Mouse (Mus musculus) embryonic stem cell, embryonic (primary cell): ENCODE results near the gene Cdk15.

Experiments used
- CTCF ChIA-PET, 4 experiments: fragments of 300-600 bp in 2 of 4; fragments of 350-600 bp in 2 of 4; sonication (Branson Sonifier 250); formaldehyde crosslinking; loops; one replicate each; lab custom pipeline; 2022; ENCODE audit warnings: inconsistent platforms in 2 of 4; lab: Charles Lee
- POLR2A ChIA-PET, 4 experiments: fragments of 300-600 bp in 2 of 4; fragments of 350-600 bp in 2 of 4; sonication (Branson Sonifier 250); formaldehyde crosslinking; loops; one replicate each; lab custom pipeline; 2022; ENCODE audit warnings: antibody characterized with exemption in 4 of 4, inconsistent platforms in 1 of 4; lab: Charles Lee

Gene Cdk15

DNA sequence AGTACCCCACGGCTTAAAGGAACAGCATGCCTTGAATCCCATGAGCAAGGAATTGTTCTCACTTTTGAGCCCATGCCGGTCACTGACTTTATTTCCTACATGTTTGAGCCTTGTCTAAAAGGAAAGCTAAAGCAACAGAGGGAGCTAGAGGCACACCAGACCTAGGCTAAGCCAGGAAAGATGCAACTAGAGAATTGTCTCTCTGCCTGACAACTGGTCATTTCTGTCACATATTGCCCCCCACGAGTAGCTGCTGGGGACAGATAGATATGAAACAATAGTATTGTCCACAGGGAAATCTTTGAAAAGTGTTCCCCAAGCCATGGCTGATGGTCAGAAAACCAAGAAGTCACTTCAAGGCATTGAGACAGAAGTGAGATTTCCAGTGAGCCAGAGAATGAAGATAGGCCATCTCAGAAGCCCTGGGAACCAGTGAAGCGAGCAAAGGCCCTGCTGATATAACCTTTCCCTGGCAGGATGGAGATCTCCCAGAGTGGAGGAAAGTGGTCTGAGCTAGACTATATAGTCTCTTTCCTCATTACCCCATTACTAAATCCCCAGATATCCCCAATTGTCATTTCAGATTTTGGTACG lies 54.7 kb downstream of the Cdk15 start:
- POLR2A ChIA-PET, result interaction anchor here in 2 of 4 experiments (0.7 to 0.9 kb wide), 2 partner anchors 170 kb away, joined by 3 to 4 read pairs; partner anchors contain the start of gene Fzd7 (in 1 of the 2)
- CTCF ChIA-PET, result interaction anchor here in 1 of 4 experiments (0.7 kb wide), 1 partner anchor 302 kb away, joined by 3 read pairs; no protein-coding TSS in a partner anchor

- ChIA-PET POLR2A (interaction anchor here in 3 of 4 experiments (0.6 to 0.9 kb wide), 3 partner anchors 87 to 169 kb away, joined by 3 to 6 read pairs (median 4); partner anchors contain the start of gene Fzd7 (in 1 of the 3)), CTCF (interaction anchor here in 2 of 4 experiments (0.6 kb wide), 3 partner anchors 46 to 111 kb away, joined by 3 to 5 read pairs (median 3); no protein-coding TSS in a partner anchor)
Observed at GRCm38 (mm10) chr1:59312187-59313153, 55.8 kb downstream of the Cdk15 start.

GRCm38 (mm10) chr1:59313154-59313940 lies 56.6 kb downstream of the Cdk15 start:
- POLR2A ChIA-PET, result interaction anchor here in 1 of 4 experiments (1.2 kb wide), 1 partner anchor 215 kb away, joined by 3 read pairs; no protein-coding TSS in a partner anchor
- CTCF ChIA-PET, result no interaction called here

DNA sequence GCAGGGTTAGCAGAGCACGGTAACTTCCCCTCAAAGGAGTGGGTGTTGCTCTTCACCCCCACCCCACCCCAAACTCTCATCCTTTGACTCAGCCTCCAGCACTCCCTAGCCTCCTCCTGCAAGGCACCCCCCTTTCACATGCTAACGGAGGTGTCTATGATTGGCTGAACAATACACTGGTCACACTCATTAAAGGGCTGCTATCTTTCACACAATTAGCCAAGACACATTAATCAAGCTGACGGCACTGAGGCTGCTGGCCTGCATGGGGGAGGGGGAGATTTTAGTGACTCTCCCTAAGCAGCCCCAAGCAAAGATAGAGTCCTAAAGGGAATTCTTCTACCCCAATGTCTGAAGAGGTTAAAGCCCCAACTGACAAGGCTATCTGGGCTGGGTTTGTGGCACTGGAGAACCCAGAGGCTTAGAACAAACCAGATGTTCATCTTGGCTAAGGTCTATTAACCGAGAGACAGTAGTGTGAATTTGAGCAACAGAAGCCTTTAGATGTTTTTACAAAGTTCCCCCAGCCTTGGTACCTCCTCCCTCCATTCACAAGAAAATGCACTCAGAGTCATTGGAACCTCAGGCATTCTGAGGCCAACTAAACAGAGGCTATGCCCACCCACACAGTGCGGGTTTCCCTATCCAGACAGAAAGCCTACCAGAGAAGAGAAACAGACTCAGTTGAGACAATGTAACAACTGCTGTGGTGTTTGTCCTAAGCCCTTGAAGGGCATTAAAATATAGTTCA lies 58.5 kb downstream of the Cdk15 start:
- POLR2A ChIA-PET, result interaction anchor here in 2 of 4 experiments (0.7 to 1.0 kb wide), 4 partner anchors 68 to 157 kb away, joined by 3 to 4 read pairs (median 3); no protein-coding TSS in a partner anchor

DNA sequence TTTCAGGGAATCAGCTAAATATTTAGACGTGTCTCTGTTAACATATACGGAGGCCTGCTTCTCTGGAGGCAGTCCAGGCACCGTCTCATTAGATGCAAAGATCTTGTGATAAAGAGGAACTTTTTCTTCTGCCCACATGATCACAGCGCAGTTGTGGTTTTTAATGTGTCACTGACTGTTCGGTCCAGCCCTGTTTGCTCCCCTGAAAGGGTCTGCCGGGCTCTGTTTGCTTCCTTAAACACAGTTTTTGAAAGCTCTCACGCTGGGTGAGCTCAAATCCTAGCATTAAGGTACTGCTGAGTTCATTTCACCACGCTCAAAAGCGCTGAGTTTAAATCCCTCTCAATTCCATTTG lies 59.3 kb downstream of the Cdk15 start:
- CTCF ChIA-PET, result interaction anchor here in 3 of 4 experiments (0.7 to 2.6 kb wide), 17 partner anchors 7 to 307 kb away, joined by 3 to 18 read pairs (median 5); partner anchors contain the start of gene Gm973 (in 1 of the 3)
- POLR2A ChIA-PET, result interaction anchor here in 2 of 4 experiments (0.6 to 1.3 kb wide), 2 partner anchors 102 to 166 kb away, joined by 3 read pairs; partner anchors contain the start of gene Fzd7 (in 1 of the 2)

More for the DNA sequence above, 58.5 kb downstream of the Cdk15 start:
- CTCF ChIA-PET, result interaction anchor here in 2 of 4 experiments (0.8 to 1.8 kb wide), 6 partner anchors 8 to 298 kb away, joined by 3 to 10 read pairs (median 4); no protein-coding TSS in a partner anchor

GRCm38 (mm10) chr1:59316386-59317051 lies 59.8 kb downstream of the Cdk15 start:
- ChIA-PET POLR2A (interaction anchor here (0.6 to 1.3 kb wide), 8 partner anchors 16 to 308 kb away, joined by 3 to 13 read pairs (median 3); partner anchors contain the start of genes Als2 (in 1 of the 4) and Fzd7 (in 1 of the 4)), CTCF (interaction anchor here (0.5 to 2.6 kb wide), 52 partner anchors 8 to 1864 kb away, joined by 3 to 20 read pairs (median 4); partner anchors contain the start of genes Gm973 (in 2 of the 4) and Fzd7 (in 1 of the 4))

DNA sequence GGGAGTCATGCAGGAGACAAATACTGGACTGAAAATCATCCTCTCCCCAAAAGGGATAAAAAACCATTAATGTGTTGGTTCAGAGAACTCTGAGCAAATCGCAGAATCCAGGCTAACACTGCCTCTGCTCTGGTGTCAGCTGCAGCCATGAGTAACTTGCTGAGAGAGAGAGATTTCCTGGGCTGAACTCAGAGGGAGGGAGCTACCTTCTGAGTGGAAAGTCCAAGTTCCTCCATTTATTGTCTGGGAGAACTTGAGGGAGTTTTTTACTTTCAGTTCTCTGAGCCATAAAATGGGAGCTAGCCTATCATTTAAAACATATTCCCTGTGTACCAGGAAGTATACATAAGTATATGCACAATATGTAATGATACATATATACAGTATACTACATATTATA lies 60.7 kb downstream of the Cdk15 start:
- CTCF ChIA-PET, result interaction anchor here (0.5 to 2.6 kb wide), 33 partner anchors 10 to 544 kb away, joined by 3 to 20 read pairs (median 4); partner anchors contain the start of genes Gm973 (in 2 of the 4) and Fzd7 (in 1 of the 4)
- POLR2A ChIA-PET, result interaction anchor here in 3 of 4 experiments (0.6 to 1.3 kb wide), 7 partner anchors 15 to 329 kb away, joined by 3 to 4 read pairs (median 3); partner anchors contain the start of gene Fzd7 (in 1 of the 3)

DNA sequence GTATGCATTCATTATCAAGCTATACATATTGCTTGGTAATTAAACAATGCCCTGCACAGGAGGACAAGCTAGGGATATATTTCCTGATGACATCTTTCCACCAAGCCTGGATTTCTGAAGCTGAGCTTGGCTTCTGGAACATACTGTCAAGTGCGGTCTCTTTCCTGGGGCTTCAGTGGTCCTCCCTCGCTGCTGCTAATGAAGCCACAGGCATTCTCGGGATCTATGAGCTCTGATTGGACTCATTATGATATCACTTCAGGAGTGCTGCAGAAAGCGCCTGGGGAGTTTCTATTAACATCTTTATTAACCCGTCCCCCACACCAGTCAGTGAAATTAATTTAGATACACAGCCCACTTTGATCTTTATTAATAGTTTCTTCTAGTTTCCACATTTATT lies 62.2 kb downstream of the Cdk15 start:
- POLR2A ChIA-PET, result interaction anchor here in 1 of 4 experiments (0.9 to 1.2 kb wide), 2 partner anchors 9 to 23 kb away, joined by 3 read pairs; no protein-coding TSS in a partner anchor
- CTCF ChIA-PET, result no interaction called here

DNA sequence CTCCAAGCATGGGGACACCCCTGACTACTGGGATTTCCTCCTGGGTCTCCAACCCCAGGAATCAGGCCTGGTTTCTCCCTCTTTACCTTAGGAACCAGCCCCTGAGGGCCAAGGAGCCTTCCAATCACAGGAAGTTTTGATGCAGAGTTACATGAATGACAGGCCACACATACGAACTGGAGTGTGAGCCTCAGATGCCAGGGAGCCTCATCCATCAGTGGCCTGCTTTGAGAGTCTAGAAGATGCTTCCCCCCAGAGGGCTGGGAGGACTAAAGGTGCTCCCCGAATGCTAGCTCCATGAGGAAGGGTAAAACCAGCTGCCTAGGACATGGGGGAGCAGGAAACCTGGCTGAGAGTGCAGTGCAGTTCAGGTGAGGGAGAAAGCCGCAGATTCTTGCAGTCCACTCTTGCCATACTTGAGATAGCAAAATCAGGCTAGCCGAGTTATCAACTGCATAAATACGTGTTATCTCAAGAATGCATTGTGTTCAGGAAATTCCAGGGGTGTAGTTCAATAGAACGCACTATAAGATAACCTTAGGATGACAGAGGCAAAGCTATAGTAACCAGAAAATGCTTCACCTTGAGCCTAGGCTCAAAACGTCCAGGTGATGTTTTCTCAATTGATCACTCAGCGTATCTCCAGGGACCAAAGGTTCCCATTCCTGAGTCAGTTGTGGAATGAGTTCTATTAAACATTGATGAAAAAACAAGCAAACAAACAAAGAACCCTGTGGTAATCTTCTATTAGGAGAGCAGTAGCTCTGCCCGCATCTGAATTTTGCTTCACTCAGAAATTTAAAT lies 64.6 kb downstream of the Cdk15 start:
- POLR2A ChIA-PET, result interaction anchor here (0.6 to 1.9 kb wide), 10 partner anchors 10 to 216 kb away, joined by 3 to 9 read pairs (median 4); partner anchors contain the start of gene Als2 (in 1 of the 4)

GRCm38 (mm10) chr1:59321880-59322836 lies 65.5 kb downstream of the Cdk15 start:
- POLR2A ChIA-PET, result interaction anchor here in 3 of 4 experiments (0.7 to 1.9 kb wide), 13 partner anchors 9 to 284 kb away, joined by 3 to 9 read pairs (median 3); partner anchors contain the start of genes Als2 (in 1 of the 3) and Fzd7 (in 1 of the 3)
- CTCF ChIA-PET, result interaction anchor here in 1 of 4 experiments (1.7 kb wide), 1 partner anchor 292 kb away, joined by 5 read pairs; no protein-coding TSS in a partner anchor

More for the DNA sequence above, 64.6 kb downstream of the Cdk15 start:
- CTCF ChIA-PET, result interaction anchor here in 1 of 4 experiments (1.7 kb wide), 1 partner anchor 293 kb away, joined by 5 read pairs; no protein-coding TSS in a partner anchor

DNA sequence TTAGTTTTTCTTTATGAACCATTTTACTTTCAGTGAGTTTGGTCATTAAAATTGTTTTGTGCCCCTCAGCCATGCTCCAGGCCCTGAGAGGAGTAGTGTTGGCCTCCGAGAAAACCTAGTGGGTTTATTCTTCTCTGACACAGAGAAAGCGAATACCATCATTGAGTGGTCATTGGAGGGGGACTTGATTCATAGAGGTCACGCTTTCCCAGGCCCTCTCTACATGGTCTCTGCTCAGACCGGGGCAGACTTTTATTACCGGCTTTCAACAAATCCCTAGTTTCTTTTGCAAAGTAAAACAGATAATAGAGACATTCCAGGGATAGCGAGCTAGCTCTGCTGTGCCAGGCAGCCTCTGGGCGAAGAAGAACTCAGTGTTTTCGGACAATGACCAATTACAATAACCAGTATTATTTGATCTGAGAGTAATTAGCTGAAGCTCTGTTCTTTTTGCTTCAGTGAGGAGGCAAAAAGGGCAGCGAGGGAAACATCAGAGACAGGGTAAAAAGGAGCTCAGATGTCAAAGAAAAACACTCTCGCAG lies 70.2 kb downstream of the Cdk15 start:
- ChIA-PET POLR2A (interaction anchor here in 2 of 4 experiments (0.6 to 1.4 kb wide), 3 partner anchors 10 to 320 kb away, joined by 3 read pairs; no protein-coding TSS in a partner anchor), CTCF (interaction anchor here in 1 of 4 experiments (1.6 kb wide), 1 partner anchor 287 kb away, joined by 3 read pairs; no protein-coding TSS in a partner anchor)

DNA sequence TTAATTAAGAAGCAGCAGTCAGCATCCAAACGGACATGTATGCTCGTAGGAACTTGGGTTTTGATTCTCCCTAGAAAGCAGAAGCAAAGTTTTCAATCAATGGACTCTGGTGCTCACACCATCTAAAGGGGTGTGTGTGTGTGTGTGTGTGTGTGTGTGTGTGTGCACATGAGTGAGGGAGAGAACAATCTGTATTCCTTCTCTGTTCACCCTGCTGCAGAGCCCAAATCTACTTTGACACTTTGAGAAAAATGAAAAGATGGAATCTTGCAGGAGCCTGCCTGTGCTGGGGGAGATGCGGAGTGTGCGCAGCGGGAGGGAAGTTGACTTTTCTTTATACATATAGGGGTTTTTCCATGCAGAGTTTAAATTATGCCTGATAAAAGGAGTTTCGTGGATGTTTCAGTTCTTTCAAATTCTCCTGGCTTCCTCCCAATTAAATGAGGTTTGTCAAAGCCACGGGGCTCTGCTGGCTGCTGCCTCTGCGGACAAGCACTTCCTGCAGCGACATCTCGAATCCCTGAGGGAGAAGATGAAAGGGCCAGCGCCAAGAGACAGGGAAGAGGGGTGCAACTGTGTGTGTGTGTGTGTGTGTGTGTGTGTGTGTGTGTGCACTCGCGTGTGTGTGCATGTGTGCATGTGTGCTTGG lies 76.2 kb downstream of the Cdk15 start:
- POLR2A ChIA-PET, result interaction anchor here in 2 of 4 experiments (0.7 to 1.0 kb wide), 3 partner anchors 16 to 1272 kb away, joined by 3 to 6 read pairs (median 3); no protein-coding TSS in a partner anchor
- CTCF ChIA-PET, result interaction anchor here in 3 of 4 experiments (0.6 to 1.1 kb wide), 5 partner anchors 16 to 281 kb away, joined by 3 to 18 read pairs (median 3); no protein-coding TSS in a partner anchor

DNA sequence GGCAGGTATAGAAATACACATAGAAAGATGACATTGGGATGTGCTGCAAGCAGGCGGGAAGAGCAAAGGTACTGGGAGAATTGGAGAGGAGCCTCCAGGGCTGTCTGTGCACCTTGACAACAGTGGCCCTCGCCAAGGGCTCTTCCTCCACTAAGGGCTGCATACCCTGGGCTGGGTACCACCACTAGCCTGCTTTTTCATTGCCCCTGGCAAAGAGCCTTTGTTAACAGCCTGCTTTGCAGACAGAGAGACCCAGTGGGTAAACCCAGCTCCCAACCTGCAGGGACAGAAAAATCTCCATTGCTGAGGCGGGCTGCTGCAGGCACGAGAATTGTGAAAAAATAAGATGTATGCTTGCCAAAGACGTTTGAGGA lies 76.7 kb downstream of the Cdk15 start:
- ChIA-PET CTCF (interaction anchor here in 2 of 4 experiments (0.6 to 1.3 kb wide), 2 partner anchors 17 to 127 kb away, joined by 4 to 7 read pairs; no protein-coding TSS in a partner anchor), POLR2A (no interaction called here)
